Mouse (Mus musculus) activated CD4-positive, CD25-positive, alpha-beta regulatory T cell (primary cell): ENCODE results near the gene Nobox. TPM values are rescaled to one million over a fixed set of nuclear protein-coding genes. Genes with fewer than 3 reads are reported as not detected.

Experiments used
- polyA plus RNA-seq, 2 experiments: library from polyadenylated mRNA; unstranded; fragments of 100-300 nt; shearing (Covaris generic); gene quantifications; one replicate each; pipeline ENCODE4 v1.2.1; 2017

Nobox gene
- polyA plus RNA-seq: not detected

DNA sequence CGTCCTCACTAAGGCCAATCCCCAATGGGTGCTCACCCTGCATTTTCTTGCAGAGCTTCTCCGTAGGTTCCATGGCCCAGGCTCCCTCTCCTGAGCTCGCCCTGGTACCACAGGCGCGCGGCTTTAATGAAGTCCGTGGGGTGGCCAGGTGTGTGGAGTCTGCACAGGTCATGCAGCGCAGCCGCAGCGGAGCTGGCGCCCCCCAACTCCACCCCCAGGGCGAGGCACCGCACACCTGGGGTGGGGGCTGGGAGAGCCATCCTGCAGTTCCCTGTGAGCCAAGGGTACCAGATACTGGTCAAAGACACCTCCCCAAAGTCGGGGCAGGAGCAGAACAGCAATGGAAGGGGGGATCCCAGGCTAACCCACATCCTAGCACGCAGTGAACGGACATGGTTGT lies at the start of gene Nobox:
TSS of gene Nobox (minus strand) at position 101 of the 400 bp plus-strand sequence.

DNA sequence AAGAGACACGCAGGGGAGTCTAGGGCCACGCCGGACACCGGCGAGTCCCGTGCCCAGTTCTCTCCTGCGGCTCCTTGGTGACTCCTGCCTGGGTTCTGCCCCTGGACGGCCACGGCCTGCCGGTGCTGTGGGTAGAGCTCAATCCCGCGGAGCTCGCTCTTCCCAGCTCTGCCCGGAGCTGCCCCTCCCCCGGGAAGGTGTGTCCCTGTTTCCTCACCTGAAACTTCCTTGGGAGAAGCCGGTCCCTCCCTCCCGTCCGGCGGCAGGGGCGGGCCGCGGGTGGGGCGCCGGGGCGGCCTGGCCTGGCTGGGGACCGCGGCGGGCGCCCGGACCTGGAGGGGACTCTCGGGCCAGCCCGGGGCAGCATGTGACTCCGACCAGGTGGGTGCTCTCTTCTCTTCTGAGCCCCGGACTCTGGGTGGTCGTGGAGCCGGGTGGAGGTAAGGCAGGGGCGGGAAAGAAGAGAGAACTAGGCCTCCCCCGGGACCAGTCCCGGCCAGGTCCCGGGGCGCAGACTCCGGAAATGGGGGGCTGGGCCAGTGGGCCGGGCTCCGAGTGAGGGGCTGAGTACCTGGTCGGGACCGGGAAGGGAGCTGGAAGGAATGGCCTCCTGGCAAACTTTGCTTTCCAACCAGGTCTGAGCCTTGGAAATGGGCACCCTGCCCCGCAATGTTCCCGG lies 43.9 kb downstream of the Nobox start, which contains the start of gene Arhgef5:
TSS of gene Arhgef5 (plus strand) at position 220 of the 679 bp plus-strand sequence.

Other genes with a start within 250 kb of the Nobox start
- under 1 TPM in 1 of 2 experiments, not detected in 1; 0.25 TPM for gene Olfr441, start 203.2 kb downstream of the Nobox start, polyA plus RNA-seq
- under 1 TPM in 1 of 2 experiments, not detected in 1; 0.18 TPM for gene Olfr237-ps1, start 163.0 kb downstream of the Nobox start, polyA plus RNA-seq
- gene Olfr437, start 146.3 kb downstream of the Nobox start, polyA plus RNA-seq: not detected
- not detected for gene Olfr13, start 137.4 kb downstream of the Nobox start, polyA plus RNA-seq
- gene Olfr435, start 112.4 kb downstream of the Nobox start, polyA plus RNA-seq: not detected
- not detected for gene Olfr434, start 96.5 kb downstream of the Nobox start, polyA plus RNA-seq
- gene Olfr47, start 78.0 kb downstream of the Nobox start, polyA plus RNA-seq: not detected
- gene Arhgef5, start 44.0 kb downstream of the Nobox start, polyA plus RNA-seq: 1 to 10 TPM in 1 of 2 experiments, under 1 TPM in 1; 0.45 to 2.3 TPM